Mouse (Mus musculus): ENCODE data around the gene Afg1l.
A peak's percentile ranks its signal among the peaks of the same experiment; 100 is the strongest.

- no peak for TF ChIP-seq POLR2A (IDR thresholded peaks at IDR 0.05; ENCODE audit: insufficient read depth, low read depth, low read length)
- peak; percentile 47 for TF ChIP-seq CTCF (IDR thresholded peaks at IDR 0.05)
- no peak for TF ChIP-seq EP300 (IDR thresholded peaks at IDR 0.05; ENCODE audit: insufficient read depth, low read depth, low read length)
Measured at GRCm38 (mm10) chr10:42355980-42356379, 122.4 kb downstream of the Afg1l start.

Measured in heart, adult 2 months (tissue).